Mouse (Mus musculus): ENCODE results near the gene Speer4d. TPM values are rescaled to one million over a fixed set of nuclear protein-coding genes. Genes with fewer than 3 reads are reported as not detected.
"Not testable (repeated sequence)": the region's sequence is repeated elsewhere in the genome, so short reads cannot be mapped to it uniquely, and the experiment has no call there.

Gene Speer4d
- total RNA-seq (2021): not detected
- long read RNA-seq, experiment 1: 0 reads
- long read RNA-seq, experiment 2: 0 reads

DNA sequence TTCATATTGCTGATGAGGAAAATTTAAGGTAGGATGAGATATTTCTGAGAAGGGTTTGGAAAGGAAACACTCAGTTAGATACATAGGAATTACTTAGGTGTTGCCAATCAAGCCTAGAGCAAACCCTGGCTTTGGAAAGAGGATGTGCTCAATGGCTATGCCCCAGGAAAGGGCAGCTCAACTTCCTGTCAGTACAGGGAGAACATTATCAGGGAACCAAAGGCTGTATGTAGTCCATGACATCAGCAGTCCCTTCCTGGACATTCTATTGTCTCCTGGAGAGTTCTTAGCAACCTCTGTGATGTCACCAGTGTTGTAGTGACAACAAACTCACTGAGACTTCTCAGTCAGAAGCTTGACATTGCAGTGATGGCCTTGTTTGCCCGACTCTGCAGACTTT, at the start of gene Speer4d:
Gene Speer4d, plus strand, starts transcription at position 301 of the 400 bp plus-strand sequence.
- intact Hi-C loops (cut with DNase I); H3K27ac ChIP-seq; DNase-seq; H3K4me3 ChIP-seq: not testable (repeated sequence)

DNA sequence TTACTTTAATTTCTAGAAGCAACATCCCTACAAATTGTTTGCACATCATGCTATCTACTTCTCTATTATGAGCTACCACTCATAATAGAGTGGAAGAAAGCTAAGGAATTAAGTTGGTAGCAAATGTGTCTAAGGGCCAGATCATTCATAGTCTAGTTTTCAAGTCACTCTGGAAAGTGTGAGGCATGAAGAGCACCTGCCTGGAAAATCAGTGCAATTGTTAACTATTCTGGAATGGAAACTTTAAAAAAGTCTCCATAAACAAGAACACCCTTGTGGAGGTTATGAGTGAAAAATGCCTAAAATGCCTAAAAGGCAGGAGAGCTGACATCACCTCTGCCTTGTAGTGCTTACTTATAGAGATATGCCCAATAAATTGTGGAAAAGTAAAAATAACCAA, 45.1 kb upstream of the Speer4d start:
- H3K27ac ChIP-seq; H3K4me3 ChIP-seq; DNase-seq; intact Hi-C loops (cut with DNase I): not testable (repeated sequence)

- intact Hi-C loops (cut with DNase I); H3K27ac ChIP-seq; H3K4me3 ChIP-seq; DNase-seq: not testable (repeated sequence)
Observed at GRCm38 (mm10) chr5:15577033-15577432, 41.8 kb upstream of the Speer4d start, which contains the start of gene Gm21083. Gm21083 (plus strand) TSS chr5:15577333.

DNA sequence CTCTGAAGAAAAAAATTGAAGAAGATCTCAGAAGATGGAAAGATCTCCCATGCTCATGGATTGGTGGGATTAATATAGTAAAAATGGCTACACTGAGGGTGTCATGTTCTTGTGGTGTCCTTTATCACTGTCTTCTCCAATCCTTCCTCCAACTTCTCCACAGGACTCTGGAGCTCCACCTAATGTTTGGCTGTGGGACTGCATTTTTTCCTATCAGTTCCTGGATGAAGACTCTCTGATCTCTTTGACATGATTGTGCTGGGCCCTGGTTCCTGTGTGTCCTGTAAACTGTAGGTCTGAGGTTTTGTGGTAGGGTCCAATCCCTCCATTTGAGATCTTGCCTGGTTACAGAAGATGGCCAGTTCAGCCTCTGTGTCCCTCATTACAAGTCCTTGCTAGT, 32.5 kb upstream of the Speer4d start:
- peak; percentile 29 for DNase-seq
- H3K27ac ChIP-seq; intact Hi-C loops (cut with DNase I); H3K4me3 ChIP-seq: not testable (repeated sequence)
- peak; percentile 46 for TF ChIP-seq CTCF (IDR thresholded peaks at IDR 0.05)

- intact Hi-C loops (cut with DNase I); DNase-seq; H3K4me3 ChIP-seq; H3K27ac ChIP-seq: not testable (repeated sequence)
- peak; percentile 59 for TF ChIP-seq CTCF (IDR thresholded peaks at IDR 0.05)
Observed at GRCm38 (mm10) chr5:15588291-15588690, 30.6 kb upstream of the Speer4d start.

DNA sequence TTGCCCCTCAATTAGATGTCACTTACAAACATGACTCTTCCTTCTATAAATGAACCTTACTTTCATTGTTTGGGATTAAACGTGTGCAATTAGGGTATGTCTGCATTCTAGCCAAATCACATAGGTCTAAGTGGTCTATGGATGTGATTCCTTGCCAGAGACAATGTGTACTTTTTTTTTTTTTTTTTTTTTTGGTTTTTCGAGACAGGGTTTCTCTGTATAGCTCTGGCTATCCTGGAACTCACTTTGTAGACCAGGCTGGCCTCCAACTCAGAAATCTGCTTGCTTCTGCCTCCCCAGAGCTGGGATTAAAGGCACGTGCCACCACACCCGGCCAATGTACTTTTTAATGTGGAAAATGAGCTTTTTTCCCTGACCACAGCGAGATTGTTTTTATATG, 28.2 kb upstream of the Speer4d start:
- intact Hi-C loops (cut with DNase I); DNase-seq; H3K27ac ChIP-seq; H3K4me3 ChIP-seq: not testable (repeated sequence)

- H3K27ac ChIP-seq; H3K4me3 ChIP-seq; DNase-seq; intact Hi-C loops (cut with DNase I): not testable (repeated sequence)
Observed at GRCm38 (mm10) chr5:15591577-15591976, 27.3 kb upstream of the Speer4d start.

GRCm38 (mm10) chr5:15598831-15599230, 20.0 kb upstream of the Speer4d start:
- DNase-seq; intact Hi-C loops (cut with DNase I); H3K27ac ChIP-seq; H3K4me3 ChIP-seq: not testable (repeated sequence)

DNA sequence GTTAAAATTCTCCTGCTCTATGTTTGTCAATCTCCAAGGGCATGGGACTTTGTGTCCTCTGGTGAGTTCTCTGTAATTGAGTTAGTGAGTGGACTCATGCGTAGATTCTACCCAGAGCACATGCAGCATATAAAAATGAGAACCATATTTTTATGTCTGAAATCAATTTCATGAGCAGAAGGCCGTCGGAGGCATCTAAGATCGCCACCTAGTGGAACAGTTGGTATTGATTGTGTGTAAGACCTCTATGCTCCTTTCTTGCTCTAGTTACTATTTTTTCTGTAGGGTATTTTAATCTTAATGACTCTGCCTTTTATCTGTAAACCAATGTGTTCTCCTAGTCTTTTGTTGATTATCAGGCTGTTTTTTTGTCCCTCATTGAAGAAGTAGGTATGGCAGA, 18.5 kb upstream of the Speer4d start:
- peak; percentile 18; the same call in 1 of the 2 replicates for TF ChIP-seq CTCF (IDR thresholded peaks at IDR 0.05)
- H3K27ac ChIP-seq; H3K4me3 ChIP-seq; intact Hi-C loops (cut with DNase I); DNase-seq: not testable (repeated sequence)

GRCm38 (mm10) chr5:15601481-15601880, 17.4 kb upstream of the Speer4d start:
- DNase-seq; intact Hi-C loops (cut with DNase I); H3K4me3 ChIP-seq; H3K27ac ChIP-seq: not testable (repeated sequence)

- H3K27ac ChIP-seq; DNase-seq; H3K4me3 ChIP-seq; intact Hi-C loops (cut with DNase I): not testable (repeated sequence)
Observed at GRCm38 (mm10) chr5:15601960-15602359, 16.9 kb upstream of the Speer4d start.

DNA sequence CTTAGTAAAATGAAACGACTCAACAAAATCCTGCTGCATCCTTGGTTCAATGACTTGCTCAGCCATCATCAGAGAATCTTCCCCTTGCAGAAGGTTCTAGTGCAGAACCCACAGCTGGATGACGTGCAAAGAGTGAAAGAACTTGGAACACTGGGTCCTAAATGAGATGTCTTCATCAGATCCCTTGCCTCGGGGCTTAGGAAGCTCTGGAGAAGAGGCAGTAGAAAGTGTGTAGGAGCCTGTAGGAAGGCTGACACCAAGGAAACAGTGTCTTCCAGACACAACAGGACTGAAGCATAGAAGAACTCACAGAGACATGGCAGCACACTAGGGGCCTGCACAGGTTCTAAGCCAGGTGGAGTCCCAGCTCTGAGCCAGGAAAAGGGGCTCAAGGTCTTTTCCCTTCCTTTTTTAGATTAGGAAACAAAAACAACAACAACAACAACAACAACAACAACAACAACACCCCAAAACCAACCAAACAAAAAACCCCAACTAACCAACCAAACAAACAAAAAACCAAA, 16.4 kb upstream of the Speer4d start:
- H3K27ac ChIP-seq; DNase-seq; H3K4me3 ChIP-seq; intact Hi-C loops (cut with DNase I): not testable (repeated sequence)

DNA sequence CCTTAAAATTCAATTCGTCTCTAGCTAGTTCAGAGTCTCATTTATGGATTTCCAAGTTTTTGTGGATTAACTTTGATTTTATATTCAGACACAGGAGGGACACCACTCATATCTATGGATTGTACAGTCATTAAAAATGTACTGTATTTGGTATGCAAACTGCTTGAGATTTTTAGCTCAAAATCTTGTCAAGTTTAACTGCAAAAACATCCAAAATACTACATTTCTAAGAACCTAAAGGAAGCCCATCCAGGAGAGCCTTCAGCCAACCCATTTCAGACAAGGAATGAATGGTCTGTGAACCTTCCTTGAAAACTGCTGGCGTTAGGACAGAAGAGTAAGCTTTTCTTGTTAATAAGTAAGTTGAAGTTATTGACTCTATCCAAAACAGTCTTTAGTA, 15.9 kb upstream of the Speer4d start:
- intact Hi-C loops (cut with DNase I); DNase-seq; H3K27ac ChIP-seq; H3K4me3 ChIP-seq: not testable (repeated sequence)

DNA sequence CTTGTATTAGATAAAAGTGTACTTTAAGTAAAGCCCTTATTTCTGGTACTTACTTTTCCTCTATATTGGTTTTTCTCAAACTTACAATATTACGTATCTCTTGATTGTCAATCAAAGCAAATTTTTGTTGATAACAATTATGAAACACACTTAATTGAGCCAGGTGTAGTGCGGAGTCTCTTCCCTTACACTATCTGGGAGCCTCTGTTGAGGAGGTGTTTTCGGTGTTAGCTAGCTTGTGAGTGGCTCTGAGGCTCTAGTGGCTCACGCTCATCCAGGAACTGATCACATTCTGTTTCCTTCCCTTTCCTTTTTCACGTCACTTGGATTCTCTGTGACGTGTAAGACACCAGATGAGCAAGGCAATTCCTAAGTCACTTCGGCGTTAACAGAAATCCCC, 15.3 kb upstream of the Speer4d start:
- intact Hi-C loops (cut with DNase I); DNase-seq; H3K4me3 ChIP-seq; H3K27ac ChIP-seq: not testable (repeated sequence)

GRCm38 (mm10) chr5:15606677-15607076, 12.2 kb upstream of the Speer4d start:
- DNase-seq: peak; percentile 21

More at GRCm38 (mm10) chr5:15606677-15607076, 12.2 kb upstream of the Speer4d start:
- H3K4me3 ChIP-seq; H3K27ac ChIP-seq; intact Hi-C loops (cut with DNase I): not testable (repeated sequence)

All from gastrocnemius, adult 2 months (tissue).